Mouse (Mus musculus): ENCODE data around the gene Ppp1r2. TPM values are rescaled to one million over a fixed set of nuclear protein-coding genes. Genes with fewer than 3 reads are reported as not detected.

Gene Ppp1r2
- polyA plus RNA-seq, 1 experiment from 2014 or later: 160 TPM

- Histone ChIP-seq H3K4me1 (ENCODE audit: insufficient read depth, low read depth, low read length) (no peaks in the 10 kb centered on the region), H3K9me3 (ENCODE audit: low read length) (no peaks in the 10 kb centered on the region), H3K27ac (ENCODE audit: low read length) (no peak overlapping the region), H3K4me2 (replicated peaks; ENCODE audit: low read depth, low read length) (no peak overlapping the region), H3K9ac (replicated peaks; ENCODE audit: low read depth) (no peak overlapping the region), H3K27me3 (replicated peaks; ENCODE audit: insufficient read depth, low read length) (no peaks in the 10 kb centered on the region), H3K4me3 (ENCODE audit: low read depth, low read length) (no peak overlapping the region), H3K36me3 (ENCODE audit: insufficient read depth, low read length) (no peaks in the 10 kb centered on the region)
- ATAC-seq: no peak
- TF ChIP-seq CTCF (IDR thresholded peaks at IDR 0.05) (no peak), EP300 (IDR thresholded peaks at IDR 0.05) (no peak)
- WGBS: 60% methylated on average over 5 of the region's 5 CpGs
- DNase-seq (ENCODE audit: low spot score): no peak
Observed at GRCm38 (mm10) chr16:31305199-31305919, 30.3 kb upstream of the Ppp1r2 start.

GRCm38 (mm10) chr16:31303276-31303675 is 28.2 kb upstream of the Ppp1r2 start:
- TF ChIP-seq EP300 (IDR thresholded peaks at IDR 0.05) (no peak), CTCF (IDR thresholded peaks at IDR 0.05) (no peak)
- ATAC-seq (no peak), DNase-seq (ENCODE audit: low spot score) (no peak)
- H3K9me3 ChIP-seq (ENCODE audit: low read length): no peaks in the 10 kb centered on the region
- no peaks in the 10 kb centered on the region for H3K36me3 ChIP-seq (ENCODE audit: insufficient read depth, low read length)
- no peak overlapping the region for H3K4me3 ChIP-seq (ENCODE audit: low read depth, low read length)
- no peak overlapping the region for H3K4me2 ChIP-seq (replicated peaks; ENCODE audit: low read depth, low read length)
- no peak overlapping the region for H3K9ac ChIP-seq (replicated peaks; ENCODE audit: low read depth)
- no peak overlapping the region for H3K27ac ChIP-seq (ENCODE audit: low read length)
- H3K4me1 ChIP-seq (ENCODE audit: insufficient read depth, low read depth, low read length): no peaks in the 10 kb centered on the region
- 64% methylated on average over 10 of the region's 10 CpGs for WGBS
- no peaks in the 10 kb centered on the region for H3K27me3 ChIP-seq (replicated peaks; ENCODE audit: insufficient read depth, low read length)

GRCm38 (mm10) chr16:31300883-31301532 is 25.9 kb upstream of the Ppp1r2 start:
- Histone ChIP-seq H3K9me3 (ENCODE audit: low read length) (no peaks in the 10 kb centered on the region), H3K4me2 (replicated peaks; ENCODE audit: low read depth, low read length) (no peak overlapping the region), H3K9ac (replicated peaks; ENCODE audit: low read depth) (no peak overlapping the region), H3K27ac (ENCODE audit: low read length) (no peak overlapping the region), H3K4me3 (ENCODE audit: low read depth, low read length) (no peak overlapping the region), H3K27me3 (replicated peaks; ENCODE audit: insufficient read depth, low read length) (no peaks in the 10 kb centered on the region), H3K36me3 (ENCODE audit: insufficient read depth, low read length) (no peaks in the 10 kb centered on the region), H3K4me1 (ENCODE audit: insufficient read depth, low read depth, low read length) (no peaks in the 10 kb centered on the region)
- TF ChIP-seq CTCF (IDR thresholded peaks at IDR 0.05): no peak
- TF ChIP-seq EP300 (IDR thresholded peaks at IDR 0.05): no peak
- no peak for DNase-seq (ENCODE audit: low spot score)
- no peak for ATAC-seq
- 81% methylated on average over 6 of the region's 6 CpGs for WGBS

GRCm38 (mm10) chr16:31300467-31300866 is 25.4 kb upstream of the Ppp1r2 start:
- no peak for DNase-seq (ENCODE audit: low spot score)
- 37% methylated on average over 7 of the region's 7 CpGs for WGBS
- no peak for TF ChIP-seq EP300 (IDR thresholded peaks at IDR 0.05)
- TF ChIP-seq CTCF (IDR thresholded peaks at IDR 0.05): no peak
- Histone ChIP-seq H3K27me3 (replicated peaks; ENCODE audit: insufficient read depth, low read length) (no peaks in the 10 kb centered on the region), H3K9me3 (ENCODE audit: low read length) (no peaks in the 10 kb centered on the region), H3K4me1 (ENCODE audit: insufficient read depth, low read depth, low read length) (no peaks in the 10 kb centered on the region), H3K4me2 (replicated peaks; ENCODE audit: low read depth, low read length) (no peak overlapping the region), H3K4me3 (ENCODE audit: low read depth, low read length) (no peak overlapping the region), H3K9ac (replicated peaks; ENCODE audit: low read depth) (no peak overlapping the region), H3K36me3 (ENCODE audit: insufficient read depth, low read length) (no peaks in the 10 kb centered on the region), H3K27ac (ENCODE audit: low read length) (no peak overlapping the region)
- no peak for ATAC-seq

- no peak for ATAC-seq
- 48% methylated on average over 3 of the region's 3 CpGs for WGBS
- Histone ChIP-seq H3K27me3 (replicated peaks; ENCODE audit: insufficient read depth, low read length) (no peaks in the 10 kb centered on the region), H3K4me2 (replicated peaks; ENCODE audit: low read depth, low read length) (no peak overlapping the region), H3K27ac (ENCODE audit: low read length) (no peak overlapping the region), H3K9ac (replicated peaks; ENCODE audit: low read depth) (no peak overlapping the region), H3K4me1 (ENCODE audit: insufficient read depth, low read depth, low read length) (no peaks in the 10 kb centered on the region), H3K9me3 (ENCODE audit: low read length) (no peaks in the 10 kb centered on the region), H3K4me3 (ENCODE audit: low read depth, low read length) (no peak overlapping the region), H3K36me3 (ENCODE audit: insufficient read depth, low read length) (no peaks in the 10 kb centered on the region)
- no peak for TF ChIP-seq CTCF (IDR thresholded peaks at IDR 0.05)
- no peak for TF ChIP-seq EP300 (IDR thresholded peaks at IDR 0.05)
- DNase-seq (ENCODE audit: low spot score): no peak
Observed at GRCm38 (mm10) chr16:31299960-31300353, 24.9 kb upstream of the Ppp1r2 start.

- no peak for TF ChIP-seq EP300 (IDR thresholded peaks at IDR 0.05)
- no peak for TF ChIP-seq CTCF (IDR thresholded peaks at IDR 0.05)
- H3K36me3 ChIP-seq (ENCODE audit: insufficient read depth, low read length): no peaks in the 10 kb centered on the region
- ATAC-seq (no peak), DNase-seq (ENCODE audit: low spot score) (no peak)
- WGBS: 48% methylated on average over 11 of the region's 11 CpGs
- no peaks in the 10 kb centered on the region for H3K27me3 ChIP-seq (replicated peaks; ENCODE audit: insufficient read depth, low read length)
- H3K4me3 ChIP-seq (ENCODE audit: low read depth, low read length): no peak overlapping the region
- H3K9me3 ChIP-seq (ENCODE audit: low read length): no peaks in the 10 kb centered on the region
- no peak overlapping the region for H3K9ac ChIP-seq (replicated peaks; ENCODE audit: low read depth)
- no peak overlapping the region for H3K4me2 ChIP-seq (replicated peaks; ENCODE audit: low read depth, low read length)
- H3K4me1 ChIP-seq (ENCODE audit: insufficient read depth, low read depth, low read length): no peaks in the 10 kb centered on the region
- no peak overlapping the region for H3K27ac ChIP-seq (ENCODE audit: low read length)
Observed at GRCm38 (mm10) chr16:31299164-31299959, 24.3 kb upstream of the Ppp1r2 start.

All from lung, postnatal 0 days (tissue).